Mouse (Mus musculus) bone marrow macrophage, adult 2 months (primary cell): ENCODE measurements around the gene Zfp383.

ENCODE experiments used
- CTCF ChIP-seq: IDR thresholded peaks from 2 replicates; pipeline ENCODE4 v1.5.1; 2012; ENCODE audit warnings: low read depth, mild to moderate bottlenecking, low read length, moderate library complexity
- POLR2A ChIP-seq: IDR thresholded peaks from 2 replicates; pipeline ENCODE4 v1.6.1; 2012; ENCODE audit warnings: mild to moderate bottlenecking, low read depth, low read length, borderline replicate concordance

DNA sequence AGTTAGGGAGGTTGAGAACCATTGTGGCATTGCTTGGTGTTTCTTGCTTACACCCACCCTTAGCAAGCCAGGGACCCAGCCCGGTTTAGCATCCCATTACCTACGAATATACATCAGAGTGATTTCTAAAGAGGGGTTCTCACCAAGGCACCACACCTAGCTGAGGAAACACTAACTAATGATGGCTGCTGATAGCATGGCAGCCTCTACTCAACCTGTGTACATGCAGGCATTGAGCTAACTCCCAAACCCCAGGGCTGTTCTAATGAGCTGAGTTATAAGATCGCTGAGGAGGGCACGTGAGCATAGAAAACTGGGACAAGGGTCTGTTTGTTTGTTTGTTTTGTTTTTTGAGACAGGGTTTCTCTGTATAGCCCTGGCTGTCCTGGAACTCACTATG, 15.3 kb upstream of the Zfp383 start:
- TF ChIP-seq POLR2A (no peak), CTCF (no peak)
